Mouse (Mus musculus) heart, adult 18-20 months (tissue): Measurements from ENCODE around the gene Gm45902. TPM values are rescaled to one million over a fixed set of nuclear protein-coding genes. Genes with fewer than 3 reads are reported as not detected.

Experiments used
- DNase-seq, 2 experiments: peaks; one replicate each; pipeline ENCODE4 v3.0.0; 2021 to 2022; ENCODE audit warnings: mixed read lengths in 1 of 2
- long read RNA-seq, 2 experiments: library from polyadenylated mRNA; stranded (forward); transcript quantifications; one replicate each; pipeline ENCODE4 v2.0.0; 2021
- total RNA-seq, 2 experiments: library from RNA; stranded (reverse); gene quantifications; 2 replicates each; pipeline ENCODE4 v1.2.3; 2021

The Gm45902 gene
- total RNA-seq, result 1 to 10 TPM in 1 of 2 experiments, under 1 TPM in 1; 0.99 to 1.4 TPM
- long read RNA-seq, experiment 1, full-length matches to known transcripts, result 2 of 2 reads
- long read RNA-seq, experiment 1, partial matches to known transcripts, result 0 of 2 reads
- long read RNA-seq, experiment 1, other reads (novel, unspliced or antisense), result 0 of 2 reads
- long read RNA-seq, experiment 2, partial matches to known transcripts, result 0 of 1 reads
- long read RNA-seq, experiment 2, other reads (novel, unspliced or antisense), result 1 of 1 reads

- peak; percentile 96 to 99 for DNase-seq
Measured at GRCm38 (mm10) chr2:3512552-3513454, at the start of gene Gm45902, which contains the start of the genes Hspa14 and Cdnf. Gm45902 (minus strand) TSS chr2:3512790. Hspa14 (minus strand) TSS chr2:3512814. Cdnf (plus strand) TSS chr2:3513030.

GRCm38 (mm10) chr2:3546588-3546987 lies 34.0 kb upstream of the Gm45902 start:
- peak; percentile 24 to 55 for DNase-seq

GRCm38 (mm10) chr2:3546055-3546454 lies 33.5 kb upstream of the Gm45902 start:
- DNase-seq, result no peak

- no peak for DNase-seq
Measured at GRCm38 (mm10) chr2:3541307-3542079, 28.9 kb upstream of the Gm45902 start.

GRCm38 (mm10) chr2:3526288-3526687 lies 13.7 kb upstream of the Gm45902 start:
- no peak for DNase-seq

GRCm38 (mm10) chr2:3522558-3522957 lies 10.0 kb upstream of the Gm45902 start:
- DNase-seq, result no peak

GRCm38 (mm10) chr2:3512076-3512475 lies 514 bp downstream of the Gm45902 start:
- DNase-seq, result peak in 1 of 2 experiments; percentile 7

- no peak for DNase-seq
Measured at GRCm38 (mm10) chr2:3500886-3501285, 11.7 kb downstream of the Gm45902 start.

GRCm38 (mm10) chr2:3499543-3499942 lies 13.0 kb downstream of the Gm45902 start:
- DNase-seq, result no peak

GRCm38 (mm10) chr2:3493833-3494409 lies 18.7 kb downstream of the Gm45902 start:
- DNase-seq, result no peak

GRCm38 (mm10) chr2:3489816-3490215 lies 22.8 kb downstream of the Gm45902 start:
- DNase-seq, result no peak

- no peak for DNase-seq
Measured at GRCm38 (mm10) chr2:3480239-3480638, 32.4 kb downstream of the Gm45902 start.

GRCm38 (mm10) chr2:3475746-3476251 lies 36.8 kb downstream of the Gm45902 start:
- DNase-seq, result no peak

- peak; percentile 98 for DNase-seq
Measured at GRCm38 (mm10) chr2:3474861-3475283, 37.7 kb downstream of the Gm45902 start, which contains the start of gene Suv39h2. Suv39h2 (minus strand) TSS chr2:3475031.

- DNase-seq, result peak; percentile 42 to 72
Measured at GRCm38 (mm10) chr2:3474361-3474805, 38.2 kb downstream of the Gm45902 start.

GRCm38 (mm10) chr2:3473891-3474290 lies 38.7 kb downstream of the Gm45902 start:
- no peak for DNase-seq

- no peak for DNase-seq
Measured at GRCm38 (mm10) chr2:3456590-3456989, 56.0 kb downstream of the Gm45902 start.
